Mouse (Mus musculus): Measurements from ENCODE around the gene Tnk2. TPM values are rescaled to one million over a fixed set of nuclear protein-coding genes. Genes with fewer than 3 reads are reported as not detected.
A peak's percentile ranks its signal among the peaks of the same experiment; 100 is the strongest.
"Not testable (repeated sequence)": the region's sequence is repeated elsewhere in the genome, so short reads cannot be mapped to it uniquely, and the experiment has no call there.

The Tnk2 gene
- total and polyA plus RNA-seq, 3 experiments, result 26.5 to 110 (median 47.4) TPM

DNA sequence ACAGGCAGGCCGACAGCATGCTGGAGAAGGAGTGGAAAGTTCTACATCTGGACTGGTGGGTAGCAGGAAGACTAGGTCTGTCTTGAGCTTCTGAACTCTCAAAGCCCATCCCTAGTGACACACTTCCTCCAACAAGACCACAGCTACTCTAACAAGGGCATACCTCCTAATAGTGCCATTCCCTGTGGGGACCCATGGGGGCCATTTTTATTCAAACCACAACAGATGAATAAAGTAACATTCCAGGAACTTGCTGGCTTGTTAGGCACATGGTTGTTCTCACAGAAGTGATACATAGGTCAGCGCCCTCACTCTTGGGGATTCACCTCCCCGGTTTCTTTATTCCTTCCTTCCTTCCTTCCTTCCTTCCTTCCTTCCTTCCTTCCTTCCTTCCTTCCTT lies 7.3 kb upstream of the Tnk2 start:
- no peak for DNase-seq

DNA sequence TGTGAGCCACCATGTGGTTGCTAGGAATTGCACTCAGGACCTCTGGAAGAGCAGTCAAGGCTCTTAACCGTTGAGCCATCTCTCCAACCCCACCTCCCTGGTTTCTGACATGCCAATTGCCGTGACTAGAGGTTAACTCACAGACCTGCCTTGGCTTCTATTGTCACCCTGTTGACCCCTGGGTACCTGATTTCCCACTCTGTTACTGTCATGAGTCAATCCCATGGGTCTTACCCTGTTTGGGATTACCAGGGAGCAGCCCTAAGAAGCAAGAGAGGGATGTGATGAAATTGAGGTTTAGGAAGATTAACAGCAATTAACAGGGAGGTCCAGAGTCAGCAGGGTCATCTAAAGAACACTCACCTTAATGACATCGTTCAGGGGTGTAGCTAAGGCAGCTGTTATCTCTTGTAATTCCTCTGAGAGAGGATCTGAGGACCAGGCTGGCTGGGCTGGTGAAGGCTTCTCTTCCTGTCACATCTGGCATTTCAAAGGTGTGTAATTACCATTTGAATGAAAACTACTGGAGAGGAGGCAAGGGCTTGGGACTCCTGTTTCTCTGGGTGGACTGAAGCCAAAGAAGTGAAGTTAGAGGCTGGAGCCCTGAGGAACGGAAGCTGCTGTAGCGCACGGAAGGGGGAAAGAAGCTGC lies 6.7 kb upstream of the Tnk2 start:
- no peak for DNase-seq

DNA sequence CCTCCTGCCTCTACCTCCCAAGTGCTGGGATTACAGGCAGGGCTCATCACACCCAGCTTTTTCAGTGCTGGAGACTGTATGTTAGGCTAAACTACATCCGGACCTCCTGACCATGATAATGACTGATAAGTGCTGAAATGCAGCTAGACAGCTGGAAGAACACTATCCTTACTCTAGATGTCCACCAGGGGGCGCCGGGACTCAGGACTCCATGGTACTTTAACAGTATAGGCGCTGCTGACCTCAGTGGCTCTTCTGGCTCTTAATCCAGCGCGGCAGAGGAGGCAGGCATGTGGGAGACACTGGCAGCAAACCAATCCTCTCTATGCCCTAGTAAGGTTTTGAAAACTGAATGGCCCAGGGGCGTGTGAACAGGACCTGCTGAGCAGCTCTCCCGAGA lies 5.2 kb upstream of the Tnk2 start:
- DNase-seq, result peak; percentile 78

DNA sequence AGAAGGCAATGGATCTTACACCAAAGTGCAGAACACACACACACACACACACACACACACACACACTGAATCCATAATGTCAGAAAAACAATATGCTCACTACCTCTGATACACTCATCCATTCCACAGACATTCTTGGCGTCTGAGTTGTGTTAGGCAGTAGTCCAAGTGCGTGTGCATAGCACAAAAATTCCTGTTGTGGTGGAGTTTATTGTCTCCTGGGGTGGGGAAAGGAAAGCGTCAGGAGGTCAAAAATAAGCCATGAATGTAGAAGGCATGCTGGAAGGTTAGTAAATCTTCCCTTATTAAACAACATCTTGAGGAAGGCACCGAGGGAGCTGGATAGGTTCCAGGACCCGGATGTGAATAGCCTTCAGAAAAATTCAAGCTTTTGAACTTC lies 3.6 kb upstream of the Tnk2 start:
- DNase-seq, result peak; percentile 24

DNA sequence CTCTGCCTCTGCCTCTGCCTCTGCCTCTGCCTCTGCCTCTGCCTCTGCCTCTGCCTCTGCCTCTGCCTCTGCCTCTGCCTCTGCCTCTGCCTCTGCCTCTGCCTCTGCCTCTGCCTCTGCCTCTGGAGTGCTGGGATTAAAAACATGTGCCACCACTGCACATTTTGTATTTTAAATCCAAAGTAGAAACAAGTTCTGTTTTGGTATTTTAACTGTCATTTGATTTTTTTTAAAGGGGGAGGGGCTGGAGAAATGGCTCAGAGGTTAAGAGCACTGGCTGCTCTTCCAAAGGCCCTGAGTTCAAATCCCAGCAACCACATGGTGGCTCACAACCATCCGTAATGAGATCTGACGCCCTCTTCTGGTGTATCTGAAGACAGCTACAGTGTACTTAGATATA lies 3.0 kb upstream of the Tnk2 start:
- not testable (repeated sequence) for DNase-seq

DNA sequence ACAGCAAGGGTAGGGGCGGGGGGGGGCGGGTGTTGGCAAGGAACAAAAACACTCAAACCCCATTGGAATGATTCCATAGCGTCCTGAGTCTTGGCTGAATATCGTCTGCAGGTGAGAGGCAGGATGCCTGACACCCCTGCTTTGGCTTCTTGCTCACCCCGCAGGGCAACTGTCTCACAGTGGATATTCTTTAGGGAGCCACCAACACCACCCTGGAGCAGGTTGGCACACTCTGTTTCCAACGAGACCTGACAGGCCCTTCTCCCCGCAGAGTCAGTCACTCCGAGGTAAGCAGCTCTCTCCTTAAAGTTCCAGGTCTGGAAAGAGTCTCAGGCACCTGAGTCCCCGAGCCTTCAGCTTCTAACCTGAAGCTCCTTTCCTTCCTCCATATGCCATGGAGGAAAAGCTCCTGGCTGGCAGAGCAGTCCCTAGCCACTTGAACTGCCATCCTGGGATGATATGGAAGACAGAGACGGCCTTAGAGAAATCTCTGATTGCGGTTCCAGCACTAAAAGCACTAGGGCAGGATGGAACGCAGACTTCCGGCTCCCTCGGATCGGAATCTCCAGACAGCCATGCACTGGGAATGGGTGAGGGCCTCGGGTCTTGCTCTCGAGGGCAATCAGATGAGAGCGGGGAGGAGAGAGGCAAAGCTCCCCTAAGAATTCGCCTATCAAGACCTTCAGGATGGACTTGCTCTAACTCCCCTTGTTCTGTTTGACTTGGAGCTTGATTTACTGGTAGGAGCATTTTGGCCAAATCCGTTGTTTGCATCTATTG lies 2.0 kb upstream of the Tnk2 start:
- DNase-seq, result no peak

DNA sequence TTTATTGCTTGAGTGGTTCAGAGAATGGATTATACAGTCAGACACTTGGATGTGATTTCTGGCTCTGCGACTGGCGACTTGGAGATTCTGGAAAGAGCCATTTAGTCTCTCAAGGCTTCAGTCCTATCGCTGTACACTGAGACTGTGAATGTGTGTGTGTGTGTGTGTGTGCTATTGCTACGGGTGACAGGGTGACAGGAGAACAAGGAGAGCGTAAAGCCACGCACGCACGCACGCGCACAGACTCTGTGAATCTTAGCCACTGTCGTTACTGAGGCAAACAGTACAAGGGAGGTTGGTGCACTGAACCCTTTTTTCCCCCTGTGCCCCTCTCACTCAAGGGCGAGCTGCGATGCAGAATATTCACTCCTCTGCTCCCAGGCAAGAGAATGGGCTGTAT lies 1.4 kb upstream of the Tnk2 start:
- DNase-seq, result no peak

DNA sequence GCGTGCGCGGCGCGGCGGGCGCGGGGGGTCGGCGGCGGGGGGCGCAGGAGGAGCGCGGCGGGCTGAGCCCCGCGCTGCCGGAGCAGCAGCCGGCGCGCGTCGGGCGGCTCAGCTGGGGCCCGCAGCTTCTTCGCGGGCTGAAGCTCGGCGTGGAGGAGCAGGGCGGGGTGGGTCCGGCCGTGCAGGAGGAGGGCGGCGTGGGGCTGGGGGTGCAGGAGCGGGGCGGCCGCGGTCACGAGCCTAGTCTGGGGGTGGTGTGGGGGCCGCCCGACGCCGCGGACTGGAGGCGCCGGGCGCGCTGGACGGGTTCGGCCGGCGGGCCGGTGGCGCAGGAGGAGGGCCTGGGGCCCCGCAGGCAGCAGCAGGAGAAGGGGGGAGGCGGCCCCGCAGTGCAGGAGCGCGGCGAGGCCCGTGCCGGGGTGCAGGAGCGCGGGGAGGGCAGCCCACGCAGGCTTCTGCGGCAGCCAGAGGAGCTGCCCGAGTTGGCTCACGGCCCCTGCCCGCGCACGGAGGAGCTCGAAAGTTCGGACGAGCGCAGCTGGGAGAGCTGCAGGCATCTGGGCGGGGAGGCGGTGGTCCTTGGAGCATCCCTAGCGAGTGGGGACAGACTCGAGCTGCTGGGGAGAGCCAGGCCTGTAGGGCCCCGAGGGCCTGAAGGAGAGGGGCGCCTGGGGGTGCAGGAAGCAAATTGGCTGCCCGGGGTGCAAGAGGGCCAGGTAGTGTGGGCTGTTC lies 561 bp downstream of the Tnk2 start:
- DNase-seq, result peak; percentile 73

DNA sequence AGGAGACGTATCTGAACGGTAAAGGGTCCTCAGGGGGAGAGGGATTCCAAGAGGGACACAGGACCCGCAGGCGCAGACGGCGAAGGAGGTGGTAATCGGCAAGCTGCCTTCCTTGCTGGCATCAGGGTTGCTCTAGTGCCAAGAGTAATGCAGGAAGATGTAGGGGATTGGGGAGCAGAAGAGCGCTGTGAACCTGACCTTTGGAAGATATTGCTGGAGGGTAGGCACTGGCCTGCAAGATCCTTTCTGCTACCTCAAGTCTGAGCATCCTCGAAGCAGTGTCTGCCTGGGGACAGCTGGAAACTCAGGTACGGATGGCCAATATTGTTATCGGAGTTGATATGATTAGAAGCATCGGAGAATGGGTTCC lies 1.1 kb downstream of the Tnk2 start:
- DNase-seq, result no peak

DNA sequence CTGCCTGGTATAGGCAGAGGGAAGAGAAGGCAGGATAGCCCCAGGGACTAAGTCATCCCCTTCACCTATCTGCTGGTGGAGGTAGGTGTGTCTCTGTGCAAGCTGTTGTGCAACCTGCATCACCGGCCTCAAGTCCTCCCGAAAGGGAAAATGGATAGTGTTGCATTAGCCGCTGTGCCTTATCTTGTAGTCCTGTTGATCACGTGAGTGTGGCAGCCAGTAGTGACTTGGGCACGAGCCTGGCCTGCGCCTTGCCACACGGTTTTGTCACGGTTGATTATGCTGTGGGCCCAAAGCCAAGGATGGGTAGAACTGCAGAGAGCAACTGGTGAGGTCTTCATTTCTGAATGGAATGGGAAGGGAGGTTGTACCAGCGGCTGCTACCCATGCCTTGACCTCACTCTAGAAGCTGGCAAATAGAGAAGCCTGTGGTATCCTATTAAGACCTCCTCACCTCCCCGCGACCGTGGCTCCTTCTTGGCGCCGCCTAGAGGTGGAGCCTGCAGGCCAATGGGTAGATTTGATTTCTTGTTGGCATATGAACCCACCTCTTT lies 1.8 kb downstream of the Tnk2 start:
- DNase-seq, result peak; percentile 74

DNA sequence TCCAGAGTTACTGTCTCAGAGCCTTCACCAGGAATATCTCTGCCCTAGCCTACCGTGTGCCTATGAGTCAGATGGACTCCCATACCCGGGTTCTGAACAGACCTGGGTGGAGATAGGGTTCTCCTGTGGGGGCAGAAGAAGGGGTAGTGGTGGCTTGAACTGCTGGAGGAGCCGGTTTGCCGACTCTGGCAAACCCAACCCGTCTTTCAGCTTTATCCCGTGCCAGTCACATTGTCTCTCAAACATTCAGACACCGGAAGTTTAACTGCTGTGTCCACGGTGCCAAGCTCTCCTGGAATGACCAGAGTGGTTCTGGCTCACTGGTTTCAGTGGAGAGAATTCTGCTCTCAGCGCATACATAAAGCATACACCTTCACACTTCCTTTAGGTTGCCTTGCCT lies 2.3 kb downstream of the Tnk2 start:
- no peak for DNase-seq

DNA sequence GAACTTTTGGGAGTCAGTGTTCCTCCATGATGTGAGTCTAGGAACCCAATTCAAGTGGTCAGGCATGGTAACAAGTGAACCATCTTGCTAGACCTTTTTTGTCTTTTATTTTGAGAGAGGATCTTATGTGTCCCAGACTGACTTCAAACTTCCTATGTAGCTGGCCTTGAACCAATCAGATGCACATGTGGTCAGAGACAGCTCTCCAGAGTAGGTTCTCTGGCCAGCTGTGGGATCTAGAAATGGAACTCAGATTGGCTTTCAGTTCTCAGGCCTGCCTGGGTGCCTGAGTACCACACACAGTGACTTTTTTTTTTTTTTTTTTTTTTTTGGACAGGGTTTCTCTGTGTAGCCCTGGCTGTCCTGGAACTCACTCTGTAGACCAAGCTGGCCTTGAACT lies 4.0 kb downstream of the Tnk2 start:
- DNase-seq, result no peak

DNA sequence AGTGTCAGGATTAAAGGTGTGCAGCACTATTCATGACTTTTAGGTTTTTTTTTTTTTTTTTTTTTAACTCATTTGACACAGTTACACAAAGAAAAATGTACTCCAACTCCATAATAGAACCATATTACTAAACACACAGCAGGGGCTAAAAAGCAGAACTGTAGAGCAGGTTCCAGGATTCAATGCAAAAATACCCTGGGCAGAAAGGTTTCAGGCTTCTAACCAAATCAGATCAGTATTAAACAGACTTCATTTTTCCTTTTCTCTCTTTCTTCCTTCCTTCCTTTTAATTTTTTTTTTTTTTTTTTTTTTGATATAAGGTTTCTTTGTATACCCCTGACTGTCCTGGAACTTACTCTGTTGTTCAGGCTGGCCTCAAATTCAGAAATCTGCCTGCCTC lies 6.8 kb downstream of the Tnk2 start:
- DNase-seq, result no peak

DNA sequence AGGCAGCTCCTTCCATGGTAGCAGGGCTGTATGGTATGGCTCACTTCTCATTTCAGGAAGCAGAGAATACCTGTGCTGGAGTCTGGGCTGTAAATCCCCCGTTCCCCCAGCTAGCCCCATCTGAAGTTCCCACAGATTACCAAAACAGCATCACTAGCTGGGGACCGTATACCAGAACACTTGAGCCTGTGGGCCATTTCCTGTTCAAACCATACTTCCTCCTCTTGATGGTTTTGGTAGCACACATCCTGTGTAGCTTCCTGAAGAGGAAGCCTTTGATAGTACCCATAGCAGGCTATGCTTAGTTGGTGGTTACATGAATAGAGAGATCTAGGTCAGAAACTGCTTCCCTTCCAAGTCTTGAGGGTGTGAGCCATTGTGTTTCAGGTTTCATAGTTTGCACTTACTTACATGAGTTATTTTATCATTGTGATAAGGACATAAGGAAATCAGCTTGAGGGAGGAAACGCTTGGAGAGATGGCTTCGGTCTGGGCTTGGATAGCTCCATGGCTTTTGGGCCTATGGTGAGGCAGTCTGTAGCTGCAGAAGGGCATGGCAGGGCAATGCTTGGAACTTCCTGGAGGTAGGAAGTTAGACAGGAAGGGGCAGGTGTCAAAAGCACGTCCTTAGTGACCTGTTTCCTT lies 7.4 kb downstream of the Tnk2 start:
- DNase-seq, result no peak

DNA sequence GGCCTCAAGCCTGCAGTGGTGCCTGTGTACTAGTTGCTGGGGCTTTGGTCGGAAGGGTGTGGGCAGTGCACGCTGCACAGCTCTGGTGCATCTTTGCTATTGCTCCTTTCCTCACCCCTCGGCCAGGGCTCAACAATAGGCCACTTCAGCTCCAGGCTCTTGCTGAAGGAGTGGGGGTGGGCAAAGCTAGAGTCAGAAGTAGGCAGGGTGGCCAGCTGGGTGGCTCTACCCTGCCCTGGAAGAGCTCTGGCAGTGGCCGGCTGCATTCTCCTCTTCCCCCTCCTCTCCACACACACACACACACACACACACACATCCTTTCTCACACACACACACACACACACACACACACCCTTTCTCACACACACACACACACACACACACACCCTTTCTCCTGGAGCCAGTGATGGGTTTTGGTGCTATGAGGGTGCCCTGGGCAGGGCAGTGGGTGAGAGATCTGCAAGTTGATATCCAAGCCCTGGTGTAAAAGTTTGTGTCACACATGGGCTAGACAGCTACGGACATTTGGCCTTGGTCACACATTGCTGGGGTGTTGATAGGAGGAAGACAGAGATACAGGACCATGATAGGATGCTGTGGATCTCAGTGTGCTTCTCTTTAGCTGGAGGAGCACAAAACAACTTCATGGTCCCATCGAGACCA lies 10.5 kb downstream of the Tnk2 start:
- no peak for DNase-seq

DNA sequence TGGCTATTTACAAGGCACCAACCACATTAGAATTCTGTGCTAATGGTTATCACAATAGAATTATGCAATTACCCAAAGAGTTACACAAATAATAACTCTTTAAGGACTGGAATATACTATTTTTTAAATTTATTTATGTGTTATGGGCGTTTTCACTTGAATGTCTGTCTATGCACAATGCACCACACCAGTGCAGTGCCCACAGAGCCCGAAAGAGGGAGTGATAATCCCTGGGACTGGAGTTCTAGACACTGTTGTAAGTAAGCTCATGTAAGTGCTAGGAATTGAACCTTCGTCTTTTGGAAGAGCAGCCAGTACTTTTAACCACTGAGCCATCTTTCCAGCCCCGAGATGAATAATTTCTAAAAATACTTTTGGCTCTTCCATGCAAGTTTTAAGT lies 11.9 kb downstream of the Tnk2 start:
- no peak for DNase-seq

DNA sequence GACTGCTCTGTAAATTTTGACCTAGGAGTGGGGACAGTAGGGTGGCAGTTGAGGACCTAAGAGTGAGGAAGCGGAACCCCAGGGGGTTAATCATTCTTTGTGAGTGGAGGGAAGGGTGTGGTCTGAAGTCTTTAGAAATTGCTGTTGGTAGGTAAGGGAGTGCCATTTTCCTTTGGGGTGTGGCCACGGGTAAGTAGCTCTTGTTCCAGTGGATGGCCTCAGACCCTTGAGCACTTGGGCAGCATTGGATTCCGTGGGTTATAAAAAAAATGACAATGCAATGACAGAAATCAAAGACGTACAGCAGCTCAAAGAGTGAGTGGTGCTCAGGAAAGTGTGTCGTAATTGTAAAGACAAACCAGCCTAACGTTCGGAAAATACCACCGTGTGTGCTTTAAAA lies 12.6 kb downstream of the Tnk2 start:
- DNase-seq, result no peak

DNA sequence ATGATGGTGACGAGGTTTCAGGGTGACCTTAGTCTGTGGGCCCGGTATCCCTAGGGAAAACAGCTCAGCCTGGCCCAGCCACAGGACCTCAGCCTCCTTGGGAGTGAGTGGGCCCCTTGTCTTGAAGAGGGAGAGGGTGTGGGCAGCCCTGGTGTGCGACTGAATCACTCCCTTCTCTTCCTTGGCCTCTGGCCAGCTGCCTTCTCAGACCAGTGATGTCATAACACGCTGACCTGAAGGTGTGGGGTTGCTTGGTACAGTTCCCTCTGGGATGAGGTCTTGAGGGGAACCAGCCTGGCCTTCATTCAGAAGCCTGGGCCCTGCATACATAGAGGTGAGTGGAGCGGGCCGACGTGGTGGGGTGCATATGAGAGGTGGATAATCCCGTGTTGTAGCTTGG lies 13.1 kb downstream of the Tnk2 start:
- DNase-seq, result peak; percentile 74

DNA sequence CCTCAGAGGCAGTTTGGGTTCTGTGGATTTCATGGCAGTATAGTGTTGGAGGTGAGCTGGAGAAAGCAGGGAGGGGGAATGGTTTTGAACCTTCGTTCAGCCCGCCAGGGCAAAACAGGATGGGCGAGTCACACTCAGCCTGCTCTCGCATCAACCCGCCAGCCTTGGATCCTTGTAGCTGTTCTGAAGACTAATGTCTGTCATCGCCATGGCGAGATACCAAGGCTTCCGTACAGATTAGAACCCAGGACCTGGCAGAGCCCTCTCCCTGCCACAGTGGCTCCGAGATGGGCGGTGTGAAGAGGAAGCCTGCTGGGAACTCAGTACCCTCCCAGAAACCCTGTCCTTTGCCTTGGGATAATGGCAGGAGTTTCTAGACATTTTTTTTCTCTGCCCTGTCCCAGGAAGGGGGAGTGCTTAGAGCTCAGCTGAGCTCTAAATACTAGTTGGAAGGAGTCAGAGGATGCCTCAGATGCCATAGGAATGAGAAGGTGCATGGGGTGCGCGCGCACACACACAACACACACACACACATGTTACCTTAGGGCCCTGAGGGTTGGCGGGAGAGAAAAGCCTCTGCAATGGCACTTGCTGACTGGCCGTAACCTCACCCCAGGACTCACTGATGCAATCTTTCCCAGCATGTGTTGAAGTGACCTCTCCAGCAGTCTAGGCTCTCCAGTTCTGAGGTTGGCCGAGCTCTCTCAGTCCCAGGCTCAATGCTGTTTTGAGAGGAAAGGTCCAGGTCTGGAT lies 14.0 kb downstream of the Tnk2 start:
- no peak for DNase-seq

DNA sequence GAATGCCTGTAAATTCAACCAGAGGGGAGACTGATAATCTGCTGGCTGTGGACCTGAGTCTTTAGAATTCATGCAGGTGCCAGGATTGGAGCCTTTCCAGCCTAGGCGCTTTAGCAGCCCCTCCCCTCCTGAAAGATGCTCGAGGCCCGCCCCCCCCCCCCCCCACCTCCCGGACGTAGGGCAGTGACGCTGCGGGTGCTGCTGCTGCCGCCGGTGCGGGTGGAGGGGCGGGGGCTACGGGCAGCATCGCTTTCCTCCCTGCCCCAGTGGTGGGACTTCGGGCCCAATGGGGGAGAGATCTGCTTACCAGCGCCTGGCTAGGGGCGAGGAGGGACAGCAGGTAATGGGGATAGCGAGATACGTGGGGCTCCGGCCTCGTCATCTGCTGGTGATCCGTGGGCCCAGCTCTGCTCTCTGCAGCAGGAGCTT lies 15.1 kb downstream of the Tnk2 start:
- DNase-seq, result no peak

DNA sequence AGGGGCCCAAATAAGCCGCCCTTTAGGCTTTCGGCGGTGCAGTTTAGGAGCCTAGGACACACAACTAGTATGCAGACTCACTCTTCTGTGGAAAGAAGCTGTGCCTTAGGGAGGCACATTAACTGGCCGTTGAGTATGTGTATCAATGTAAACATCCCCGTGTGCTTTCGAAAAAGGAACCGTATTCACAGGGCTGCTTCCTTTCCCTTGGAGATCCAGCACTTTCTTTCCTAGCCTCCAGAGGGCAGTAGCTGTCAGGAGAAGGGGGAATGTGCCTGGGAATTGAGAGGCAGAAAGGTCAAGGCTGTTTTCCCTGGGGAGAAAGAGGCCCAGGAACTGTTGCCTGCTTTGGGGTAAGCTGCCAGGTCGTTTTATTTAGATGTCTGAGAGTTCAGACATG lies 15.7 kb downstream of the Tnk2 start:
- DNase-seq, result peak; percentile 86
